Mouse (Mus musculus) splenic B cell, adult 2 months (primary cell): ENCODE data around the gene Eefsec.

Source experiments
- DNase-seq: peaks from one replicate; pipeline ENCODE4 v3.0.0-alpha.2; 2011; ENCODE audit warnings: low read depth, low spot score
- H3K27me3 ChIP-seq: 2 replicates; pipeline ENCODE4 v1.6.1; 2012; ENCODE audit warnings: mild to moderate bottlenecking, low read length, moderate library complexity, mixed read lengths; ENCODE audit not compliant: control insufficient read depth, poor library complexity, insufficient read depth, severe bottlenecking
- H3K36me3 ChIP-seq: 2 replicates; pipeline ENCODE4 v1.6.1; 2012; ENCODE audit warnings: mild to moderate bottlenecking, low read length, moderate library complexity, mixed read lengths; ENCODE audit not compliant: control insufficient read depth, poor library complexity, insufficient read depth, severe bottlenecking

The Eefsec gene

DNA sequence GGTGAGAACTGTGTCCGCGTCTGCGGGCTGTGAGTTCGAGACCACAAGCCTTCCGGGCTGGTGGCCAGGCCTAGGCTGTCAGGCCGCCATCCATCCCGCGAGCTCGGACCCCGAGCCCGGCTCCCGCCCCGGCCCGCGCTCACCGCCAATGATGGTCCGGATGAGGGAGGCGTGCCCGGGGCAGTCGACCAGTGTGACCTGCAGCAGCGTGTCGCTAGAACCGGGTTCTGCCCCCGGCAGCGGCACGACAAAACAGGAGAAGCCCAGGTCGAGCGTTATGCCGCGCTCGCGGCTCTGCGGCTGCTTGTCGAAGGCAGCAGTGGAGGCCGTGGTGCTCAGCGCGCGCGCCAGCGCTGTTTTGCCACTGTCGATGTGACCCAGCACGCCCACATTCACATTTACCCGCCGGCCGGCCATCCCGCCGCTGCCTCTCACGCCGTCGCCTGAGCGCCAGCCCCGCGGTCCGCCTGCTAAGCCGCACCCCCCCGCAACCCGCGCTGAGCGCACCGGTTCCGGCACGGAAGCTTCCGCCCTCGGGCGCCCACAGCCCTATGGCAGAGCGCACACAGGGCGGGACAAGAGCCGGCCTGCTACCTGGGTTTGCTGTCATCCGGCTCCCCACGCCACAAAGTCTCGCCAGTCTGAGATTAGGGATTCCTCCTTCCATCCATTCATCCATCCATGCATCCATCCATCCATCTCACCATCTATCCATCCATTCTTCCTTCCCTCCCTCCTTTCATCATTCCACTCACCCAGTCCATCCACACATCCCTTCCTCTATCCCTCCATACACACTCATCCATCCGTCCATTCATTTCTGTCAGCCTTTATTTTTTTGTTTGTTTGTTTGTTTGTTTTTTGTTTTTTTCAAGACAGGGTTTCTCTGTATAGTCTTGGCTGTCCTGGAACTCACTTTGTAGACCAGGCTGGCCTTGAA, at the start of gene Eefsec:
TSS of gene Eefsec (minus strand) at position 477 of the 940 bp plus-strand sequence.
- DNase-seq = peak; percentile 85
- H3K27me3 ChIP-seq = no peaks in the 10 kb centered on the region

DNA sequence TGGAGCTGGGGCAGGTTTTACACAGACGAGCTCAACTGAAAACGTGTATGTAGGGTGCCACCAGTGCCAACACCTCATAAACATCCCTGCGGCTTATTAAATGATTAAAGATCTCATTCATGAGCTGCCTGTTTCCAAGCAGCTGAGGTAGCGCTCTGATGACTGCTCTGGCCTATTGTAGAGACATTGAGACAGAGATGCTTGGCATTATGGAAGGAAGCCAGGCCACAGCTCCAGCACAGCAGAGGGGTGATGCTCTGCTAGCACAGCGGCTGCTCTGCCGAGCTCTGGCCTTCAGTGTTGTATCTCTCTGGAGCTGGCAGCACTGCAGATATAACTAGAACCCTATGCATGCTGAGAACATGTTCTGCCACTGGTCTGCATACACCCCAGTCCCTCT, 47.4 kb upstream of the Eefsec start:
- no peak for DNase-seq
- Histone ChIP-seq H3K36me3 (no peaks in the 10 kb centered on the region; the same call in 1 of the 2 replicates), H3K27me3 (no peaks in the 10 kb centered on the region)

More for the DNA sequence above, at the start of gene Eefsec:
- H3K36me3 ChIP-seq = no peaks in the 10 kb centered on the region

- Histone ChIP-seq H3K36me3 (no peaks in the 10 kb centered on the region), H3K27me3 (no peaks in the 10 kb centered on the region)
- no peak for DNase-seq
Measured at GRCm38 (mm10) chr6:88490629-88491354, 44.5 kb upstream of the Eefsec start.

- Histone ChIP-seq H3K36me3 (no peaks in the 10 kb centered on the region), H3K27me3 (no peaks in the 10 kb centered on the region)
- DNase-seq = no peak
Measured at GRCm38 (mm10) chr6:88489834-88490233, 43.5 kb upstream of the Eefsec start.

DNA sequence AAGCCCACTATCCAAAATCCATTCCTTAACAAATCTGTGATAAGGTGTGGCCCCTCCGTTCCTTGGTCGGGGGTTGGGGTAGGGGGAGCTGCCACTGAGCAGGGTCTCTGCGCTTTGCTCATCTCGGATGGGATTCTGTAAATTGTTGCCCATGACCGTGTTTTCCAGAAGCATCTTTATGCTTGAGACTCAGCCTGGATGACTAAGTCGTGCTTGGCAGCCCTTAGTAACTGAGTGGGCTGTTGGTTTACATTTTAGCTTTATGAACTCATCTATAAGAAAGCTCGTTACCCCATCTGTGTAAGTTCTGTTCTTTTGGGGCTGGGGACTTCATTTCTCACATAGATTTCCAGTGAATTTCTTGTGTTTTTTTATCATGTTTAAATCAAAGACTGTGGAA, 42.7 kb upstream of the Eefsec start:
- Histone ChIP-seq H3K27me3 (no peaks in the 10 kb centered on the region), H3K36me3 (no peaks in the 10 kb centered on the region)
- no peak for DNase-seq

- DNase-seq = peak; percentile 61
- H3K36me3 ChIP-seq = peaks cover 2% of the 10 kb centered on the region; the same call in 1 of the 2 replicates
Measured at GRCm38 (mm10) chr6:88486893-88487292, 40.6 kb upstream of the Eefsec start.

GRCm38 (mm10) chr6:88485378-88485777, 39.0 kb upstream of the Eefsec start:
- no peak for DNase-seq
- Histone ChIP-seq H3K27me3 (no peaks in the 10 kb centered on the region), H3K36me3 (peaks cover 4% of the 10 kb centered on the region; the same call in 1 of the 2 replicates)

More at GRCm38 (mm10) chr6:88486893-88487292, 40.6 kb upstream of the Eefsec start:
- no peaks in the 10 kb centered on the region for H3K27me3 ChIP-seq

DNA sequence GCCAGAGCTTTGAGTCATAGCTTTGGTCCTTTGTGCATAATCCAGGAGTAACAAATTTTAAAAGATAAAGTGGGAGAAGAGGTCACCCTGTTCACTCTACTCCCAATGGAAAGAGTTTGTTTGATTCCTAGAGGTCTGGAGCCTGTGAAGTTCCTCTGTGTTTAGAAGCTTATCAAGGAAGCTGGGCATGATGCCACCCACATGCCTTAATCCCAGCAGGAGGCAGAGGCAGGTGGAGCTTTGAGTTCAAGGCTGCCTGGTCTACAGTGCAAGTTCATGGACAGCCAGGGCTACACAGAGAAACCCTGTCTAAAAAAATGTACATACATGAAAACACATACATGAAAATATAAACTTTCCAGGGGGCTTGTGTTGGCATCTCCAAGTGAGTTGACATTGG, 37.6 kb upstream of the Eefsec start:
- Histone ChIP-seq H3K36me3 (peaks cover 4% of the 10 kb centered on the region), H3K27me3 (no peaks in the 10 kb centered on the region)
- no peak for DNase-seq

- H3K36me3 ChIP-seq = peaks cover 4% of the 10 kb centered on the region
- no peak for DNase-seq
- no peaks in the 10 kb centered on the region for H3K27me3 ChIP-seq
Measured at GRCm38 (mm10) chr6:88483111-88483510, 36.8 kb upstream of the Eefsec start.

DNA sequence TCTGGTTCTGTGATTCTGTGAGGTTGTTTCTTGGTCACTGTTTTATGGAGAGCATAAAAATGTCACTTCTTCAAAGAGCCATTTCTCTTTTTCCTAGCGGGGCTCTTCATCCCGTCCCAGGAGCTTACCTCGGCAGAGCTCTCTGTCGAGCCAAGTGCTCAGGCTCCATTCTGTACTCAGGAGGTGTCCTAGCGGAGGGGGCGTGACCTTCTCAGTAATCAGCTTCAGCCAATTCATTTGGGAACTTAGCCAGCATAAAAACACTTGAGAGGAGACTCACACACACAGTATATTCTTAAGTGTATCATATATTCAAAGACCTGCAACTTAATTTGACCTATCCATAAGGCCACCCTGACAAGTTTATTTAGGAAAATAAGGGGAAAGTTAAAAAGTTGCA, 34.1 kb upstream of the Eefsec start:
- peaks cover 4% of the 10 kb centered on the region for H3K36me3 ChIP-seq
- H3K27me3 ChIP-seq = no peaks in the 10 kb centered on the region
- no peak for DNase-seq

DNA sequence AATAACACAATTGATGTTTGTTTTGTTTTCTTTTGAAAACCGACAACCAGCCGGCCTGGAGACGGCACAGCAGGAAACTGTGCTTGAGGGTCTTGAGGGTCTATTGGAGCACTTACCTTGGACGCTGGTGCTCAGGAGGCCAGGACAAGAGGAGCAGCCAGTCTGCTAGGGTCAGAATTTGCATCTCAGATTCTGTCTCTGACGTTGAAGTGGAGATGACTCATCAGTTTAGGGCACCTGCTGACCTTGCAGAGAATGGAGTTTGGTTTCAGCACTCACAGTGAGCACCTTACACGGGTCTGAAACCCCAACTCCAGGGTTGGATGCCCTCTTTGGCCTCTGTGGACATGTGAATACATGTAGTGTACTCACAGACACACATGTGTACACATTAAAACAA, 23.5 kb upstream of the Eefsec start:
- Histone ChIP-seq H3K36me3 (peaks cover 9% of the 10 kb centered on the region), H3K27me3 (no peaks in the 10 kb centered on the region)
- DNase-seq = no peak

- Histone ChIP-seq H3K36me3 (no peaks in the 10 kb centered on the region; the same call in 1 of the 2 replicates), H3K27me3 (no peaks in the 10 kb centered on the region)
- peak; percentile 95 for DNase-seq
Measured at GRCm38 (mm10) chr6:88465181-88465920, 19.0 kb upstream of the Eefsec start, which contains the start of gene Ruvbl1. TSS of gene Ruvbl1 (plus strand) at chr6:88465409.

GRCm38 (mm10) chr6:88454545-88454944, 8.2 kb upstream of the Eefsec start:
- no peaks in the 10 kb centered on the region; the same call in 1 of the 2 replicates for H3K27me3 ChIP-seq
- H3K36me3 ChIP-seq = no peaks in the 10 kb centered on the region
- no peak for DNase-seq

DNA sequence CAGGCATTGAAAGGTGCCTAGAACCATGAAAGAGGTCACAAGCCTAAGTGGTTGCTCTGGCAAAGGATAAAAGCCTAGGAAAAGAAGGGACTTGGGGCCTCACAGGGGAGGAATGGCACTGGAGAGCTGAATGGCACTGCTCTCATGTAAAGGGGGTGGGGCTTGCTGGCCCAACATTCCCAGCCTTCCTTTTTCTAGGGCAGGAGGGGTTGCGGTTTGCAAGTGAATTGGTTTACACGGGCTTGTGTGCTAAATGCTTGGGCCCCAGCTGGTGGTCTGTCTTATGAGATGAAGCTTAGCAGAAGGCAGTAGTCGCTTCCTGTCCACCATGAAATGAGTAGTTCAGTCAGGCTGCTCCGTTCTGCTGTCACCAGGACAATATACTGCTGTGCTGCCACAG, 1.1 kb upstream of the Eefsec start:
- no peaks in the 10 kb centered on the region for H3K36me3 ChIP-seq
- H3K27me3 ChIP-seq = no peaks in the 10 kb centered on the region
- no peak for DNase-seq
